In the genomic region with DNA sequence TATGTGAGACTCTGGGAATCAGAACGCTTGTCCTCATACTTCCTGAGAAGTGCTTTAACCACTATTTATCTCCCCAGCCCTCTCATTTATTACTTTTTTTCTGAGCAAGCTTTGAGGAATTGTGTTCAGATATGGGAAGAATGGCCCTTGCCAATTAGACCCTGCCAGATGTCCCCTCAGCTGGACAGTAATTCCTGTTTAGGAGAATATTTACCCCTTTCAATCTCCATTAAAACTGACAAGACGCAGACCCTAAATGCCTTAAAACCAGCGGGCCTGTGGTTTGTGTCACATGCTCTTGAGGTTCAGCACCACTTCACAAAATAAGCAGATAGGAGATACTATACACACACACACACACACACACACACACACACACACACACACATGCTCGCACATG, we compare ENCODE assay signal across 20 mouse cellular contexts. TPM values are rescaled to one million over a fixed set of nuclear protein-coding genes. Genes with fewer than 3 reads are reported as not detected.
"Had no signal": no experiment of that assay in that cellular context is flagged by ENCODE, and none has a peak within 500 bp of the region (broad histone marks: within the 10 kb centered on the region; RNA-seq: fewer than 3 reads in every experiment).

No protein-coding gene starts in this region.

- H3K9me3 ChIP-seq: liver, embryonic 15.5 days; midbrain, embryonic 10.5 days; neural tube, embryonic 12.5 days had no signal

- H3K36me3 ChIP-seq: liver, embryonic 15.5 days; midbrain, embryonic 10.5 days; neural tube, embryonic 12.5 days had no signal

- H3K4me3 ChIP-seq: liver, embryonic 15.5 days; midbrain, embryonic 10.5 days; neural tube, embryonic 12.5 days had no signal

- DNase-seq: kidney, postnatal 36 days; layer of hippocampus, adult 9-11 months; layer of hippocampus, postnatal 36 days; lung, embryonic 14.5 days; lung, postnatal 10 days; lung, postnatal 4 days; midbrain, embryonic 14.5 days; thymus, adult 2 months; thymus, postnatal 25 days had no signal

- H3K27ac ChIP-seq: liver, embryonic 15.5 days; midbrain, embryonic 10.5 days; neural tube, embryonic 12.5 days had no signal

- H3K4me2 ChIP-seq: liver, embryonic 11.5 days; liver, embryonic 15.5 days; lung, embryonic 14.5 days; neural tube, embryonic 12.5 days had no signal

- H3K27me3 ChIP-seq: liver, embryonic 15.5 days; neural tube, embryonic 12.5 days had no signal

- H3K9ac ChIP-seq: liver, embryonic 15.5 days; lung, embryonic 14.5 days; neural tube, embryonic 12.5 days had no signal

- H3K4me1 ChIP-seq: liver, embryonic 15.5 days; neural tube, embryonic 12.5 days had no signal

RNA-seq across cellular contexts. Expression of a gene that starts 39.5 kb away (rescaled TPM):
- total RNA-seq: megakaryocyte, adult 5-6 weeks; monocyte, adult 5-6 weeks had no signal

RNA-seq across cellular contexts. Expression of a gene that starts 56.2 kb away (rescaled TPM):
- total RNA-seq: layer of hippocampus, adult 18-20 months; layer of hippocampus, postnatal 36 days; left cerebral cortex, adult 8-10 months; left cerebral cortex, postnatal 36 days; megakaryocyte, adult 5-6 weeks; monocyte, adult 5-6 weeks; neutrophil, adult 5-6 weeks had no signal
- polyA plus RNA-seq: kidney, embryonic 14.5 days; lung, embryonic 14.5 days had no signal
